Comparison of ENCODE assay signal across 8 mouse cellular contexts in genomic region chr7:6343501-6344071, GRCm38 (mm10). TPM values are rescaled to one million over a fixed set of nuclear protein-coding genes. Genes with fewer than 3 reads are reported as not detected.
DNase-seq lines count a peak whose midpoint lies in the region; ATAC-seq and TF ChIP-seq lines count a peak whose summit lies in the region.
"Had no signal": no experiment of that assay in that cellular context is flagged by ENCODE, and none has a peak within 500 bp of the region (broad histone marks: within the 10 kb centered on the region; RNA-seq: fewer than 3 reads in every experiment).

Gene Gm3854 (plus strand): TSS chr7:6343759.

- H3K27me3 ChIP-seq in embryonic facial prominence, embryonic 14.5 days (replicated peaks; ENCODE audit: control insufficient read depth, insufficient read depth, low read length): no peaks in the 10 kb centered on the region
- H3K27me3 ChIP-seq in heart, embryonic 11.5 days (ENCODE audit: control insufficient read depth, insufficient read depth, low read length): no peaks in the 10 kb centered on the region
- no peaks in the 10 kb centered on the region for H3K27me3 ChIP-seq in limb, embryonic 13.5 days
- no peaks in the 10 kb centered on the region for H3K27me3 ChIP-seq in midbrain, embryonic 13.5 days
- no peaks in the 10 kb centered on the region for H3K27me3 ChIP-seq in stomach, embryonic 14.5 days (ENCODE audit: control insufficient read depth, insufficient read depth, low read length)

- peak; percentile 95 for ATAC-seq in embryonic facial prominence, embryonic 14.5 days (ENCODE audit: low read depth)
- peak; percentile 83 for ATAC-seq in heart, embryonic 11.5 days (replicated peaks; ENCODE audit: insufficient number of reproducible peaks, low FRiP score, low TSS enrichment)
- ATAC-seq in limb, embryonic 13.5 days (ENCODE audit: low FRiP score, low read depth): peak; percentile 95
- ATAC-seq in midbrain, embryonic 13.5 days: peak; percentile 96
- ATAC-seq in stomach, embryonic 14.5 days (ENCODE audit: insufficient number of reproducible peaks, insufficient read depth, low FRiP score, low read depth): peak; percentile 90

- 1% methylated on average over 26 of the region's 26 CpGs for WGBS in embryonic facial prominence, embryonic 14.5 days
- WGBS in heart, embryonic 11.5 days (ENCODE audit: insufficient replicate concordance): under 1% methylated on average over 26 of the region's 26 CpGs
- WGBS in limb, embryonic 13.5 days: under 1% methylated on average over 26 of the region's 26 CpGs
- under 1% methylated on average over 26 of the region's 26 CpGs for WGBS in midbrain, embryonic 13.5 days
- WGBS in stomach, embryonic 14.5 days: under 1% methylated on average over 26 of the region's 26 CpGs

- no peak for TF ChIP-seq CTCF in brain, embryonic 14.5 days (IDR thresholded peaks at IDR 0.05; ENCODE audit: borderline replicate concordance, extremely low read depth, insufficient read depth, insufficient read length)

- no peaks in the 10 kb centered on the region for H3K36me3 ChIP-seq in embryonic facial prominence, embryonic 14.5 days (ENCODE audit: control insufficient read depth, insufficient read depth, low read length)
- H3K36me3 ChIP-seq in heart, embryonic 11.5 days (ENCODE audit: control insufficient read depth, insufficient read depth, low read length): no peaks in the 10 kb centered on the region
- H3K36me3 ChIP-seq in limb, embryonic 13.5 days: no peaks in the 10 kb centered on the region
- H3K36me3 ChIP-seq in midbrain, embryonic 13.5 days: no peaks in the 10 kb centered on the region
- H3K36me3 ChIP-seq in stomach, embryonic 14.5 days (ENCODE audit: control insufficient read depth, insufficient read depth, low read length): no peaks in the 10 kb centered on the region

- H3K27ac ChIP-seq in embryonic facial prominence, embryonic 14.5 days (replicated peaks; ENCODE audit: low read depth, low read length): no peak within 1 kb of the TSS; the same call in 1 of the 2 replicates
- H3K27ac ChIP-seq in heart, embryonic 11.5 days (ENCODE audit: low read depth, low read length): no peak within 1 kb of the TSS
- peak within 1 kb of the TSS; percentile 59; the same call in 1 of the 2 replicates for H3K27ac ChIP-seq in limb, embryonic 13.5 days
- H3K27ac ChIP-seq in midbrain, embryonic 13.5 days: peak within 1 kb of the TSS; percentile 83
- H3K27ac ChIP-seq in stomach, embryonic 14.5 days (ENCODE audit: low read length): no peak within 1 kb of the TSS

- peak within 1 kb of the TSS; percentile 70 for H3K4me3 ChIP-seq in embryonic facial prominence, embryonic 14.5 days (ENCODE audit: low read depth, low read length)
- H3K4me3 ChIP-seq in heart, embryonic 11.5 days (ENCODE audit: low read depth, low read length): peak within 1 kb of the TSS; percentile 69
- H3K4me3 ChIP-seq in limb, embryonic 13.5 days: peak within 1 kb of the TSS; percentile 63
- peak within 1 kb of the TSS; percentile 74 for H3K4me3 ChIP-seq in midbrain, embryonic 13.5 days (replicated peaks)
- peak within 1 kb of the TSS; percentile 62 for H3K4me3 ChIP-seq in stomach, embryonic 14.5 days (ENCODE audit: low read depth, low read length)
- H3K4me3 ChIP-seq: myocyte had no signal

- peak; percentile 95 for DNase-seq in brain, embryonic 14.5 days (ENCODE audit: low read depth)
- DNase-seq in embryonic facial prominence, embryonic 14.5 days (ENCODE audit: low spot score): peak; percentile 92
- DNase-seq in kidney, adult 9 months: peak; percentile 58

- peak within 1 kb of the TSS; percentile 54 for H3K4me2 ChIP-seq in embryonic facial prominence, embryonic 14.5 days (ENCODE audit: low read depth, low read length)
- peak within 1 kb of the TSS; percentile 63 for H3K4me2 ChIP-seq in heart, embryonic 11.5 days
- H3K4me2 ChIP-seq in limb, embryonic 13.5 days (replicated peaks): peak within 1 kb of the TSS; percentile 61
- H3K4me2 ChIP-seq in midbrain, embryonic 13.5 days (replicated peaks): peak within 1 kb of the TSS; percentile 54
- peak within 1 kb of the TSS; percentile 43 for H3K4me2 ChIP-seq in stomach, embryonic 14.5 days (replicated peaks; ENCODE audit: low read depth, low read length)

- H3K9ac ChIP-seq in embryonic facial prominence, embryonic 14.5 days (ENCODE audit: low read depth, low read length): peak within 1 kb of the TSS; percentile 73
- H3K9ac ChIP-seq in heart, embryonic 11.5 days (ENCODE audit: low read depth, low read length): peak within 1 kb of the TSS; percentile 77
- peak within 1 kb of the TSS; percentile 60 for H3K9ac ChIP-seq in limb, embryonic 13.5 days
- peak within 1 kb of the TSS; percentile 72 for H3K9ac ChIP-seq in midbrain, embryonic 13.5 days (replicated peaks)
- H3K9ac ChIP-seq in stomach, embryonic 14.5 days (replicated peaks; ENCODE audit: low read depth, low read length): 0 out of 2 replicates have a peak within 1 kb of the TSS, but pooled peaks have one; percentile 22

- no peaks in the 10 kb centered on the region for H3K4me1 ChIP-seq in embryonic facial prominence, embryonic 14.5 days (ENCODE audit: control insufficient read depth, insufficient read depth, low read length)
- no peaks in the 10 kb centered on the region for H3K4me1 ChIP-seq in heart, embryonic 11.5 days (ENCODE audit: control insufficient read depth, insufficient read depth, low read length)
- H3K4me1 ChIP-seq in limb, embryonic 13.5 days: no peaks in the 10 kb centered on the region
- H3K4me1 ChIP-seq in midbrain, embryonic 13.5 days (replicated peaks): 0 out of 2 replicates have a peak, but pooled peaks cover 2% of the 10 kb centered on the region
- H3K4me1 ChIP-seq in stomach, embryonic 14.5 days (ENCODE audit: control insufficient read depth, insufficient read depth, low read length): no peaks in the 10 kb centered on the region

- H3K9me3 ChIP-seq in embryonic facial prominence, embryonic 14.5 days (ENCODE audit: control insufficient read depth, low read length): no peaks in the 10 kb centered on the region
- H3K9me3 ChIP-seq in heart, embryonic 11.5 days (replicated peaks; ENCODE audit: control insufficient read depth, low read length): no peaks in the 10 kb centered on the region
- no peaks in the 10 kb centered on the region for H3K9me3 ChIP-seq in limb, embryonic 13.5 days
- H3K9me3 ChIP-seq in midbrain, embryonic 13.5 days: no peaks in the 10 kb centered on the region
- no peaks in the 10 kb centered on the region for H3K9me3 ChIP-seq in stomach, embryonic 14.5 days (ENCODE audit: control insufficient read depth, low read depth, low read length)

- no peak for TF ChIP-seq POLR2A in brain, embryonic 14.5 days (IDR thresholded peaks at IDR 0.05; ENCODE audit: borderline replicate concordance, extremely low read depth, insufficient read depth, insufficient read length, poor library complexity, severe bottlenecking)

RNA-seq across cellular contexts. Expression of gene Gm3854, which starts in this region (rescaled TPM):
- 2.5 and 4.2 TPM in 2 replicates for polyA plus RNA-seq in brain, embryonic 14.5 days (2012; rRNA removed)
- 1.3 and 1.4 TPM in 2 replicates for polyA plus RNA-seq in embryonic facial prominence, embryonic 14.5 days (2014; fragmentation: Nextera tagmentation; extraction: Ambion mirVana)
- 1.1 and 2.4 TPM in 2 replicates for polyA plus RNA-seq in heart, embryonic 11.5 days (2014; fragmentation: Nextera tagmentation; extraction: Ambion mirVana)
- 3.2 and 3.3 TPM in 2 replicates for polyA plus RNA-seq in limb, embryonic 13.5 days (2015; fragmentation: Nextera tagmentation; extraction: Ambion mirVana)
- polyA plus RNA-seq in midbrain, embryonic 13.5 days (2015; fragmentation: Nextera tagmentation; extraction: Ambion mirVana): 7.0 and 7.2 TPM in 2 replicates
- polyA plus RNA-seq in stomach, embryonic 14.5 days (2014; fragmentation: Nextera tagmentation; extraction: Ambion mirVana): 2.1 and 2.3 TPM in 2 replicates

Comparison
In these comparisons a context has a peak if more than half of its experiments do, and no peak if none do; other contexts are left out.
1. H3K27ac ChIP-seq: peak in limb, embryonic 13.5 days (single experiment) and midbrain, embryonic 13.5 days (single experiment); none in embryonic facial prominence, embryonic 14.5 days (single experiment), heart, embryonic 11.5 days (single experiment) and stomach, embryonic 14.5 days (single experiment).
2. H3K9ac ChIP-seq: peak in every context shown above with its lines; median percentile 77 in heart, embryonic 11.5 days; 73 in embryonic facial prominence, embryonic 14.5 days; 72 in midbrain, embryonic 13.5 days; 60 in limb, embryonic 13.5 days; 22 in stomach, embryonic 14.5 days.
3. Peak in every context shown above with its lines, with median percentiles within 50 percentile points of each other: DNase-seq, ATAC-seq, H3K4me2 ChIP-seq and H3K4me3 ChIP-seq.